Mouse (Mus musculus) monocyte, adult 5-6 weeks (primary cell): ENCODE data around the gene Mllt3. TPM values are rescaled to one million over a fixed set of nuclear protein-coding genes. Genes with fewer than 3 reads are reported as not detected.

Source experiments
- total RNA-seq: library from RNA; stranded (forward); fragments of 200-1000, 200-491, 200-594 nt; gene quantifications from 3 replicates; pipeline ENCODE4 v1.2.3, GENCODE M21; 2017

The Mllt3 gene
- total RNA-seq, 1 experiment from 2014 or later, result 13.2 TPM

Other genes starting within 250 kb of the Mllt3 start
- gene Focad, start 61.3 kb upstream of the Mllt3 start, total RNA-seq, result 2.1 to 5.7 TPM (median 4.9 TPM) in 3 replicates